Mouse (Mus musculus) retina, postnatal 7 days (tissue): ENCODE results near the gene Tspan18.

Experiments used
- DNase-seq: peaks from one replicate; pipeline ENCODE4 v3.0.0-alpha.2; 2012; ENCODE audit warnings: low read depth, low spot score

The Tspan18 gene

DNA sequence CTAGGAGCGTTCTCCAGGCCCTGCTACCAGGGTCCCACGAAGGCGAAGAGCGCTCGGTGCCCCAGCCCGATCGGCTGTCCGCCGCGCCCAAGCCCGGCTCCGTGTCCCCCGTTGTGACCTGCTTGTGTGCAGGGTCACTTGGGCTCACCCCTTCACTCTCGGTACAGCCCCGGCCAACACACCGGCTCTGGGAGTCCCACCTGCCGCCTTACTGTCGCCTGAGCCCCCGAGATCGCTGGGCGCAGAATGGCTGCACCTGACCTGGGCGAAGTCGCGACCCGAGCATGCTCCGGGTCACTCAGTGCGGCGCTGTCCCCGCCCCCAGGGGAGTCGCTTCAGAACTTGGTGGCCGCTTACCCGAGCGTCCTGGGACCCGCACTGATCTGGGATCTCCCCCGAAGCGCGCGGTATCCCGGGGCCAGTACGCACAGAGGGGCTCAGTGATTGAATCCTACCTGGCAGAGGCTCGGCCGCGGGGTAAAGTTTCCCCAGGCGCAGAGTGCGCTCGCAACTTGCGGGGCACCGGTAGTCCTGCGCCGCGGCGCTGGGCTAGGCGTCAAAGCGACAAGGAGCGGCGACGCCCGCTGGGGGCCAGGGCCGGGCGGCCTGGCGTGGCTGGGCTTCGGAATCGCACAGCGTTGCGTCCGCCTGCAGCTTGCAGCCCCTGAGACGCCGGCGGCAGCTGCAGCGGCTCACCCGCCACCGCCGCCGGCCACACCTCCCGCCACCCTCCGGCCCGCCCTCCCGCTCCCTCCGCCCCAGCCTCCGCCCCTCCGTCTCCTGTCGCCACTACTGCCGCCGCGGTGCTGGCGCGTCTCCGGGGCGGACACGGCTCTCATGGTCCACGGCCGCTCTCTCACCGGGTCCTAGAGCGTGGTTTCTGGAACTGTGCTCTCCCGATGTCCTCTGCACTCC is at the start of gene Tspan18:
Gene Tspan18 (minus strand): TSS at position 689 of the 915 bp plus-strand sequence.
- DNase-seq, result peak; percentile 58

DNA sequence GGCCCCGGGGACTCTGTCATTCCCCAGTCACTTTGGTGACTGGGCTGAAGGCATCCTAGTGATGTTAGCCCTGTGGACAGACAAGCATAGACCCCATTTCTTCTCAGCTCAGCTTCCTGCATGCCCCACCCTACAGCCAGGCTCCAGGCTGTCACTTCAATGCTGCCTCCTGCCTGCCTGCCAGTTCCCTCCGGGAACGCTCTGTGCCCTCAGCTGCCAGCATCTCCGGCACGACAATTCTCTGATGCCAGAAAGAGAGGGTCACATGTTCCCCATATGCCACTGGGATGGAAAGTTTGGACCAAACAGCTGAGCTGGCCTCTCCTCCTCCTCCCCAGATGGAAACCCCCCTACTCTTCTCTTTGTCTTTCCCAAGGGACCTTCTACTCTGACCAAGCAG is 49.5 kb upstream of the Tspan18 start:
- no peak for DNase-seq

DNA sequence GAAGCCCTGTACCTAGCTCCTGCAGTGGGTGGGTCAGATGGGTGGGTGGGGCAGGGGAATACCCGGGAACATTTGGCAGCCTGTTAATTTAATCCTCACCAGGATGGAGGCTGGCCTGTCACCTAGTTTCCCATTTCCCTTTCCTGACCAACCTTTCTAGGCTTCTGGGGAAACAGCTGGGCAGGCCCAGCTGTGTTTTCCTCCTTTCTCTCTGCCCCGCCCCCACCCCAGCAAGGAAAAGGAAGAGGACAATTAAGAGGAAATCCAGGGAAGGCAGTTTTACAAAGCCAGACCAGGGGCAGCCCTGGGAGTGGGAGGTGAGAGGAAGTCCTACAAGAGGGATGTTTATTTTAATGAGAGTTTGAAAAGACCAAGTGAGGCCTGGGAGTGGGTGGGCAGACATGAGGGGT is 46.4 kb upstream of the Tspan18 start:
- no peak for DNase-seq

DNA sequence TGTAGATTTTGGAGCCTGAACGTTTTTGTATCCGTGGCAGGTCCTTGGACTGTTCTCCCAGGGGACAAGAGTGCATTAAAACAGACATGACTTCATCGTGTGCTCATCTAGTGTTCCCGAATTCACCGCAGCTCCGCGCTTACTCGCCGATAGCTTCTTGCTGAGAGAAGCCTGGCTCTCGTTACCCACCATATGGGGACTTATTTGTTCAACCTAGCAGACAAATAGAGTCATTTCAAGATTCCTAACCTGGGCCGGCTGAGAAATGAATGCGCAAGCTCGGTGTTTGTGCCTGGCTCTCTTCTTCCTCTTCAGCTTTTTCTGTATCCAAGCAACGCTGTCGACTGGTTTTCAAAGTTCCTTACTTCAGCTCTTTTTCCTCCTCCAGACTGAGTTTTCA is 43.5 kb upstream of the Tspan18 start:
- no peak for DNase-seq

DNA sequence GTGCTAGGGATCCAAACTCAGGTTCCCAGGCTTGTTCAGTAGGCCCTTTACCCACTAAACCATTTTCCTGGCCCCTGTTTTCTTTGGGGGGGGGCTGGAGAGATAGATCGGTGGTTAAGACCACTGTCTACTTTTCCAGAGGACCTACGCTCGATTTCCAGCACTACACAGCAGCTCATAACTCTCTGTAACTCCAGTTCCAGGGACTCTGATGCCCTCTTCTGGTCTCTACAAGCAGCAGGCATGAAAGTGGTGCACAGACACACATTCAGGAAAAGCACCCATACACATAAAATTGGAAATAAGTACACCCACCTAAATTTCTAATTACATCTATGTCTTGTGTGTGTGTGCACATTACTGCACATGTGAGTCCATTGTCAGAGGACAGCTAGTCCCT is 42.9 kb upstream of the Tspan18 start:
- no peak for DNase-seq

DNA sequence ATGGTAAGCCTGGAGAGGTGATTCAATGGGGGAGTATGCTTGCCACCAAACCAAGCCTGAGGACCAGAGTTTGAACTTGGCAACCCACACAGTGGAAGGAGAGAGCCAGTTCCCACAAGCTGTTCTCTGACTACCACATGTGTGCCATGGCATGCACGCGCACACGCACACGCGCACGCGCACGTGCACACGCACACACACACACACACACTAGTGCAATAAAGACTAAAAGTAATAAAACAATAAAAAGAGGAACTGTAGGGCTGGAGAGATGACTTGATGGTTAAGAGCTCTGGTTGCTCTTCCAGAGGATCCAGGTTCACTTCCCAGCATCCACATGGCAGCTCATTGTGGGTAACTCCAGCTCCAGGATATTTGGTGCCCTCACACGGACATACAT is 38.6 kb upstream of the Tspan18 start:
- DNase-seq, result no peak

DNA sequence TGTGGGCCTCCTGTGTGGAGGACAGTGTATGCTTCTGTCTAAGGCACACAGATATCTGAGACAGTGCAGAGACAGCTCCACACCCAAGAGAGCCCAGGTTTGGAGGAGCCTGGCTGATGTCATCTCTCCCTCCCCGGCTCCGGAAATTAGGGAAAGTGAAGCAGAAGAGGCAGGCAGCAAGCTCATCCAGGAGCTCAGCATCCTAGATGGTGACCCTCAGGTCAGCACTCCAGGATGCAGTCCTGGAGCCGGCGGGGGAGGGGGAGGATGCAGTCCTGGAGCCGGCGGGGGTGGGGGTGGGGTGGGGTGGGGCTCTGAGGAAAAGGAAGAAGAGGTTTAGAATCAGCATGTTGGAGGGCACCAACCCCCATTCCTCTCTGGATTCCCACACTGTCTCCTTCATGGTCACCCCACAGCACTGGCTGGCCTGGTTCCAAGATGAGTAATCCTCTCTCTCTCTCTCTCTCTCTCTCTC is 37.8 kb upstream of the Tspan18 start:
- no peak for DNase-seq

DNA sequence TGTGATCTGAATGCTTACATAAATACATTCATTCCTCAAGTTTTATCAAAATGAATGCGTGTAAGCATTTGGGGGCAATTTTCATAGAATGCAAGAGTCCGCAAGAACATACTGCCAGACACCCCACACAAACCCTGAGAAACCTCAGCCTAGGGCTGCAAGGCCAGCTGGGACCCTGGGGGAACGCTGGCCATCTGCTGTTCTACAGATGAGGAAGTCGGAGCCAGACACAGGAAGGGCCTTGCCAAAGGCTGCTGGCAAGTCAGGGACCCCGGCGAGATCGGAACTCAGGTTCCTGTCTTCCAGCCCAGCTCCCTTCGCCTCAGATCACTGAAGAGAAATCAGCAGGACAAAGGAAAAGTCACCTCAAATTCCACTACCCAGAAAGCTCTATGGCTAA is 34.6 kb upstream of the Tspan18 start:
- no peak for DNase-seq

DNA sequence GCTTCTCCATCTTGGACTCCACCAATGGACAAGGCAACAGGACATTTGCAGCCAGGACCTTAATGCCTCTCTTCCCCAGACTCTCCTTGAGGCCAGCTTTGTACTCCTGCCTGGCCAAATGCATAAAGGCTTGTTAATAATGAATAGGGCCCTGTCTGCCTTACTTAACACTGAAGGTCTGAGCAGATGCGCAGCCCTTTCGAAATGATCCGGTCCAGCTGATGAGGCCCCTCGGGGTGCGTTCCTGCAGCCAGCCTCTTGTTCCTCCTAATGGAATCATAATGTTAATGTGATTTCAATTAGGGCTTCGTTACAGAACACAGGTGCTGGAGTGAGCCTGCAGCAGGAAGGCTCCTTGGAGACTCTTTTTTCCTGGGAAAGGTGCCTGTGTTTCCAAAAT is 33.7 kb upstream of the Tspan18 start:
- DNase-seq, result no peak

DNA sequence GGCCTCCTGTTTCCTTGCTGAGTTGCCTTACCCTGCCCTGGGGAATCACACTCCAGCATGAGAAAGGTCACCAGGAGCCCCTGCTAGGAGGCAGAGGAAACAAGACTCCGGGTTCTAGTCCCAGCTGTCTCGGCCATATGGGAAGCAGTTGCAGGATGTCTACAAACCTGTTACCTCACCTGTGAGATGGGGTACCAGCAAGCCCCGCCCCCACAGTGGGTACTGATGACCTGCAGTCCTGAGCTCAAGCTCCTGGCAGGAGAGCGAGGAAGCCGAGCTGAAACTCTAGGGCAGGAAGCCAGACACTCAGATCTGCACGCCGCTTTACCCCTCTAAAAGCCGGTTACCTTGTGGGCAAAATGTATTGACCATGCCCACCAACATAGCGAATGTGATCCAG is 31.1 kb upstream of the Tspan18 start:
- no peak for DNase-seq

DNA sequence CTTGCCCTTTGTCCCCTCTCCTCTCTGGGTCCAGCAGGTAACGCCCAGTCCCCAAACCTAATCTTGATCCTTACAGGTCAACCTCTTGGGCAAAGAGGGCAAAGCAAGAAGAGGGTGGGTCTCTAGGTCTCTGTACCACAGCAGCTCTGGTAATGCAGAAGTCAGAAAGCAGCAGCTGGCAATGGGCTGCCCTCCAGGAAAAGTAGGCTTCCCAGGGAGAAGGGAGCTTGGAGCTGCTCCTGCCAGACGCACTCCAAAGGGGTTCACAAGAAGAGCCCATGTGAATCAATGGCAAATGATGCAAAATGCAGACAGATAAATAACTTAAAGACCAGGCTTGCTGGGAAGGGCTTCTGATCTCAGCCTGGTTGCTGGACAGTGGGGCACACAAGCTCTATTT is 30.6 kb upstream of the Tspan18 start:
- DNase-seq, result no peak

DNA sequence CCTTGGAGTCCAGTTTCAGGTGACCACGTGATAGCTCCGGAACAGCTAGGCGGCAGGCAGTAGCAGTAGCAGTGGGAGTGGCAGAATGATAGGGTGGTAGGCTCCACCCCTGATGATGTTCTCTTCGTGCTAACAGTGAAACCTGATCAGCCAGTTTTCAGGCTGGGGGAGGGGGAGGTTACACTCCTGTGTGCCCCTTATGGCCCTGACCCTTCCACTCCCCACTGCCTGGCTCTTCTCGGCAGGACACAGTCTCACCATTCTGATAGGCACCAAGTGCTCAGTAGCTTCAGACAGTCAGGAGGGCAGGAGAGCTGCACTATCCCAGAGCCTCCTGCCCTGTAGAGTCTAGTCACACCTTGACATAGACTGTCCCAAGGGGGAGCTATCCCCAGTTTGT is 27.1 kb upstream of the Tspan18 start:
- no peak for DNase-seq

DNA sequence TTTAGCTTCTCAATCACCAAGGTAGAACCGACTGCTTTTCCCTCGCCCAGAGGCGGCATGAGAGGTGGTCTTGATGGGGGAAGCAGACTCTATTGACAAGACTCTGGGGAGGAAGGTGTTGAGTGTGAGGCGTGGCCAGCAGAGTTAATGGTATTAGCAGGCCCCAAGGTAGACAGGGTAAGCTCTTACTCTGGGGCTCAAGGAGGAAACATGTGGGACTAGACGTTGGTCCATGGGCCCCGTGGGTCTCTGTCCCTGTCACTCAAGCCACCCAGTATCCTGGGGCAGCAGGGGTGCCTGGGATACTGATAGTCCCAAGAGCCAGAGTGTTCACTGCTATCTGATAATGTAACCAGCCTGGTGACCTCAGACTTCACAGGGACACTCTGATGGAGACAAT is 26.0 kb upstream of the Tspan18 start:
- no peak for DNase-seq

DNA sequence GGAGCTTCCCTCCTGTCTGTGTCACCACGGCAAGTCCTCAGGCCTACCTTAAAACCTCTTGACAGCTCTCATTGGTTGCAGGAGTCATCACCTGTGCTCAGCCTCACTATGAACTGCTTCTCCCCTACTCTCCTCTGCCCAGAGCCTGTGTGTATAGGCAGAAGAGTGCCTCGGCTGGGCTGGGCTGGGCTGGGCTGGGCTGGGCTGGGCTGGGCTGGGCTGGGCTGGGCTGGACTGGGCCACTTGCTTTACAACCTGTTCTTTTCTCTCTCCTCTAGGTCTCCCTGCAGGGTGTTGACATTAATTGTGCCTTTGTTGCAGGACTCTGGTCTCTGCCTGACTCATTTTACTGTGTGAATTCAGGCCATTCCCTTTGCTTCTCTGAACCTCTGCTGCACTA is 23.1 kb upstream of the Tspan18 start:
- no peak for DNase-seq

DNA sequence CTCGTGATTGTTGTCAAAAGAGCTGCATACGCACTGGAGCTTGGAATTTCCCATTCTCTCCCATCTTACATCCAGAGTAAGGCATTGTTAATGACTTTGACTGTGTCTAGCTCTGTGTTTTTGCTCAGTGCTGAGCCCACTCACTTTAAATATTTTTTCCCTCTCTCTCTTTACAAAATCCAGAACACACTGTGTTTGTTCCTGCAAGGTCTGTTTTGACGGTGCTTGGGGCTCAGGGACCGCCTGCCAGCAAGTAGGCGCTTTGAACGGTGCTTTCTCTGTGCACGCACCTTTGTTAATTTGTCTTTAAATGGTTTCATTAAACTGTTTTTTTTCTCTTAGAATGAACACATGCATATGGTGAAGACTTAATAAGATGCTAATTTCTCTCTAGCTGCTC is 21.5 kb upstream of the Tspan18 start:
- no peak for DNase-seq

DNA sequence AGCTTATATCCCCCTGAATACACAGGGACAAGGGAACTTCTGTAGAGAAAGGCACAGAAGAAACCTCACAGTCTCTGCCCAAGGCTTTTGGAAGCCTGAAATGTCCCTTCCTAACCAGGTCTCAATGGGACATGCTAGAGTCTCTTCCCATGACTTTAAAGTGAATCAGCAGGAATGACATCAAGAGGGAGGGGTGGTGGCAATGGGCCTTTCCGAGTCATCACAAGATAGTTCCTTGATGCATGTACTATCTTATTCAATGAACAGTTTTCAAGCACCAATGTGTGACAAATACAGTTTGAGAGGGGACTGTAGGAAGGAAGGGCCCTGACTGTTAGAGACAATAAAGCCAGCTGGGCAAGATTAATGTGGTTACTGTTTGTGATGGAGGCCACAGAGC is 20.3 kb upstream of the Tspan18 start:
- no peak for DNase-seq

DNA sequence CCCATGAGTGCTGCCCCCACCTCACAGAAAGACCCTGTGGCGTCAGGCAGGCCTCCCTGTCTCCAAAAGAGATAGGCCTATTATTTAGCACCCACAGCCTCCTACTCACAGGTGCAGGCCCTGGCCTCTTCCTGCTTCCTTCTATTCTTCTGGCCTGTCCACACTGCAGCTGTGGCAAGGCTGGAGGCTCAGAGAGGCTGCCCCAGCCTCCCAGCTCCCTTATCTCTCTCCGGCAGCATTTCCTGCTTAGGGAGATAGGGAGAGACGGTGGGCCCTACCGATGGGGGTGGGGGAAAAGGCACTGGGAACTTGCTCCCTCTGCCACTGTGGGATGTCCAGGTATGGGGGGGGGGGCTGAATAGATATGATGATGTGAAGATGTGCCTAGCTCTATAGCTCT is 19.4 kb upstream of the Tspan18 start:
- no peak for DNase-seq

DNA sequence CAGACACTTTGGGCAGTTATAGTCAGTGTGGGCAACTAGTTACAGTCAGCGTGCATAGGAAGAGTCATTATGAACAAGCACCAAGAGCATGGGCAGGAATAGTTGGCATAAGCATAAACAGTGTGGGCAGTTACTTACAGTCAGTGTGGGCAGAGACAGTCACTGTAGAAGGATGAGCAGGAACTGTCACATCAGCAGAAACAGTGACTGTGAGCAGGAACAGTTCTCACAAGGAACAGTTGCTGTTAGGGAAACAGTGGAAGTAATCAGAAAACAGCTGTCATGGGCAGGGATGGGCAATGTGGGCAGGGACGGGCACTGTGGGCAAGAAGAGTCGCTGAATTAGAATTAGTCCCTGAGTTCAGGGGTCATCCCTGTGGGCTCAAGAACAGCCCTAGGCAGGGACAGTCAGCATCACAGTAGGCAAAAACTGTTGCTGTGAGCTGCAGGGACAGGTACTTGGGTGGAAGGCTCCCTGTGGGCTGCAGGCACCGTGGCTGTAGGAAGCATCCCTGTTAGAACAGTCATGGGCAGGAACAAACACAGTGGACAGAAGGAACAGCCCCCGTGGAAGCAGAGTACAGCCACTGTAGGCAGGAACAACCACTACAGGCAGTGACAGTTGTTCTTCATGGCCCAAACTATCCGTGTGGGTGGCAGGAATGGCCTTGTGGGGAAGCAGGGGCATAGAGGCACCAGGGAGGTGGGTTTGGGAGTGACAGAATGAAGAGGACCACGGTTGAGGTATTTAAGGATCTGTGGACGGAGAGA is 18.8 kb upstream of the Tspan18 start:
- DNase-seq, result no peak

DNA sequence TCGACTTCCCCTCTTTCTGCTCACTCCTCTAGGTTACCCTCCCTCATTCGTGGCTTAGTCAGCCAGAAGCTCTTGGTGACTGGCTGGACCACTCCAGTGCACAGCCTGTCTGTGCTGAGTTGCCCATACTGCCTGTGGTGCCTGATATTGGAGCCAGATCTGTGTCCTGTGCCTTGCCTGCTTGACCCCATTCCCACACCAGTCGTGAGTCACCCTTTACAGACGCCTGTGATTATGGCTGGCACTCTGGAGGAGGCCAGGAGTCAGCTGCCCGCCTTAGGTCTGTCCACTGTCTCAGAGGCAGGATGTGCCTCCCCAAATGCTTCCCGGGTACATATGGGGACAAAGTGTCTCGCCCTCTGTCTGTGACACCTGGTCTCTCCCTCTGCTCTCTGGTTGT is 17.0 kb upstream of the Tspan18 start:
- no peak for DNase-seq

DNA sequence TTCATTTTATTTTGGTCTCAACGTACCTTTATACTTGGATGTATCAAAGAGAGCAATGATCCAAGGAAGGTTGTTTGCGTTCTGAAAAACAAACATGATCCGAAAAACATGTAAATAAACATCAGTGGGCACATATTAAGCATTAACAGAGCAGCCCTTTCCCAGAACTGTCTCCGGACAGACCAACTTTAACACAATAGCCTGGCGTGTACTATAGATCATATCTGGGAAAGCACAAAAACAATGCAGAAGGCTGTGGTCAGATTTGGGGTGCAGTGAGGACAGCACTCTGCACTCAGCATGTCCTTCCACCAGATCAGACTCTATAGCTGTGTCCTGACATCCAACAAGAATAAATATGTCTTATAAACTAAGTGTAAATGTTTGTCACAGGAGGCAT is 12.7 kb upstream of the Tspan18 start:
- DNase-seq, result no peak

DNA sequence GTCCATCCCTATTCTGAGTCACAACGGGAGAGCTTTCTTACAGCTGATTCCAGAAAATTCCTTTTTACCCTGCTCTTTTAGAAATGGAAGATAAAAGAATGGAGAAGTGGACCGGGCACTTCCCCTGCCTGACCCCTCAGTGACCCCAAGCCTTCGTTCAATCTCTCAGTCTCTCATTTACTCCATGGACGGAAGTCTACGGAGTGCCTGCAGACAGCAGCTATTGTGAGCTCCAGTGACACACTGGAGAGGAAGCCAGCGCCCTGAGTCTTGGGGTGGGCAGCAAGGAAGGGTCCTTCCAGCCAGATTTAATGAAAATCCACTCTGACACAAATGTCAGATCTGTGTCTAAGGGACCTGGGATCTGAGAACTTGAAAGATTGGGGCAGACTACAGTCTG is 12.3 kb upstream of the Tspan18 start:
- DNase-seq, result no peak

DNA sequence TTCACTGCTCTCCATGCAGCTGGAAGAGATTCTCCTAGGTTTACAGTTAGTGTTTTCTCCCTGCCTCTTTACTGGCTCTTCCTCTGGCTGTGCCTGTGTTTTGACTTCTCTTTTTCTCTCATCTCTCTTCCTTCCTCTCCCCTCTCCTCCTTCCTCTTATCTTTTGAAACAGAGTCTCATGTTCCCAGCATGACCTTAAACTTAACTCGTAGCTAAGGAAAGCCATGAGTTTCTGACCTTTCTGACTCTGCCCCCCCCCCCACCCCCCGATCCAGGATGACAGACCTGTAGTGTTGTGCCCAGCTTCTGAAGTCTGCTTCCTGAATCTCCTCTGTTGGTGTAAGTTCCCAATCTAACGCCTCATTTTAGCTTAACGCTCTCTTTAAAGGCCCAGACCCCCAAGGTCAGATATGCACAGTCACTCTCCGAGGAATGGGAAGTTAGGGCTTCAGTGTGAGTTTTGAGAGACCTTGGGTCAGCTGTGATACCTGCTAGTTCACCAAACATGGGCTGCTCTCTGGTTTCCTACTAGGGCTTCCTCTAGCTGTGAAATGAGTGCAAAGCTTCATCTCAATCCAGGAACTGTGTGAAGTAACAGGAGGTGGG is 11.5 kb upstream of the Tspan18 start:
- no peak for DNase-seq
